Mouse (Mus musculus): ENCODE results near the gene Itgb7. TPM values are rescaled to one million over a fixed set of nuclear protein-coding genes. Genes with fewer than 3 reads are reported as not detected.

The Itgb7 gene
- polyA plus RNA-seq (2015; fragmentation: Illumina TruSeq; extraction: RNeasy Lipid Tissue Mini Kit (QIAGEN cat#74804); ENCODE audit: low read depth, low replicate concordance), result 1.1 TPM

DNA sequence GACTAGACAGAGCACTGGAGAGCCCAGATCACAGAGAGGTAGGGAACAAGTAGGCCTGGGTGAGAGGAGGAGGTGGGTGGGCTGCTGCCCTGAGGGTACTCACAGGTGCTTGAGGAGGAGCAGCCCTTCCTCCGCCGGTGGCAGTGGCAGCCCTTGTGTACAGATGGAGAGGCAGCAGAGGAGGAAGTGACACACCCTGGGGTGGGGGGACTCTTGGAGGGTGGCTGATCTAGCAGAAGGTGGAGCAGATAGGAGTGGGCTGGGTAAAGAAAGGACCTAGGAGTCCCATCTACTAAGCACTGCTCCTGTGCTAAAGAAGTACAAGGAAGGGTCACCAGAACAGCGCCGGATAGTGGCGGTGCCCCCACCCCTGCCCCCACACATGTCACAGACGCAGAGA, at the start of gene Itgb7:
Gene Itgb7 (minus strand): TSS at position 197 of the 400 bp plus-strand sequence.

DNA sequence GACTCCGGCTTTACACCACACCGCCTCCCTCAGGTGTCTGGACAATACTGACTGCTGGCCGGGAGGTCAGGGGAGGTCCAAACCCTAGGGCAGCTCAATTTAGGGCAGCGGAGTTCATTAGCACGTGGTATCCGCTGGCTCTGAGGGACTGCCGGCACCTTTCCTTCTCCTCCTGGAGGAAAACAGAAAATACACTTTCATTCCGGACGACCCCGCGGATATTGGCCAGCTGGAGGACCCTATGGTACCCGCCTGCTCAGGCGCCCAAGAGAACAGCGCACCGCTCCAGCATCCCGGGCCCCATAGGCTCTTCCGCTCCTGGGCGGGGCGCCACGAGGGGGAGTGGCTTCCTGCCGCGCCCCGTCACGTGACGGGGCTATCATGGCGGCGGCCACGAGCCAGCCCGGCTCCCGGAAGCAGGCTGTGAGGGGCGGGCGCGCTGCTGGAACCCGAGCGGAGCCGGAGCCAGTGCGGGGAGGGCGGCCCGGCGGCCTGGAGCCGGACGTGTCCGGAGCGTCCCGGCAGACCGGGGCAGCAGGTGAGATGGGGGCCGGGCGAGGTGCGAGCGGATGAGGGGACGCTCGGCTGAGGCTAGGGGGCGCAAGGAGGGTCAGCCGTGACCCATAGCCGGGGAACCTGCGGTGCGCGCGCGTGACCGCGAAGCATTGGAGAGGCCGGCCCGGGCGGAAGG, 47.5 kb upstream of the Itgb7 start, which contains the start of gene Mfsd5:
Gene Mfsd5 (plus strand): TSS at position 363 of the 691 bp plus-strand sequence.

DNA sequence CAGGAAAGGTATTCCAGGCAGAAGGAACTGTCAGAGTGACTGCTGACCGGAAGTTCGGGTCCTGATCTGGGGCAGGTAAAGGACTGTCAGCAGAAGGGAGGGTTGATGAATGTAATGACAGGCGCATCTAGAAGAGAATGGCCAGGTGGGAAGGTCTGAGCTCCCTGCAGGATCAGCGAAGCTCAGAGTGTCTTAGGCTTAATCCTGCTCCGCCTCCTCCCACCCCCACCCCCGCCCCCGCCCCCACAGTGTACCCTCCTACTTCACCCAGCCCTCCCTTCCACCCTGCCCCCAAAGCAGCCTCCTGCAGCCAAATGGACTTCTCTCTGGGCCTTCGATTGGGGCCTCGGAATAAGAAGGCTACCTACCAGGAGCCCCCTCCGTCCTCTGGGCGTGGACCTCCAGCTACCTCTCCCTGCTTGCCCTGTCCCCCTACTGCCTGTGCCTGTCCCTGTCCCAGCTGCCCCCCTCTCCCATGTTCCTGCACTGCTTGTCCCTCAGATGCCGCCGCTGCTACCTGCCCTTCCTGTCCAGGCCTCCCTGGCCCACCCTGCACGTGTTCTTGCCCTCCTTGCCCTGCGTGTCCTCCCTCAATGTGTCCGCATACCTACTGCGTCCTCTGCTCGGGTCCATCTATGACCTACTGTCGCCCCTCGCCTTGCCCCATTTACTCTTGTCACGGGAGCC, 38.7 kb upstream of the Itgb7 start, which contains the start of gene Gm9918:
Gene Gm9918 (plus strand): TSS at position 290 of the 687 bp plus-strand sequence.

DNA sequence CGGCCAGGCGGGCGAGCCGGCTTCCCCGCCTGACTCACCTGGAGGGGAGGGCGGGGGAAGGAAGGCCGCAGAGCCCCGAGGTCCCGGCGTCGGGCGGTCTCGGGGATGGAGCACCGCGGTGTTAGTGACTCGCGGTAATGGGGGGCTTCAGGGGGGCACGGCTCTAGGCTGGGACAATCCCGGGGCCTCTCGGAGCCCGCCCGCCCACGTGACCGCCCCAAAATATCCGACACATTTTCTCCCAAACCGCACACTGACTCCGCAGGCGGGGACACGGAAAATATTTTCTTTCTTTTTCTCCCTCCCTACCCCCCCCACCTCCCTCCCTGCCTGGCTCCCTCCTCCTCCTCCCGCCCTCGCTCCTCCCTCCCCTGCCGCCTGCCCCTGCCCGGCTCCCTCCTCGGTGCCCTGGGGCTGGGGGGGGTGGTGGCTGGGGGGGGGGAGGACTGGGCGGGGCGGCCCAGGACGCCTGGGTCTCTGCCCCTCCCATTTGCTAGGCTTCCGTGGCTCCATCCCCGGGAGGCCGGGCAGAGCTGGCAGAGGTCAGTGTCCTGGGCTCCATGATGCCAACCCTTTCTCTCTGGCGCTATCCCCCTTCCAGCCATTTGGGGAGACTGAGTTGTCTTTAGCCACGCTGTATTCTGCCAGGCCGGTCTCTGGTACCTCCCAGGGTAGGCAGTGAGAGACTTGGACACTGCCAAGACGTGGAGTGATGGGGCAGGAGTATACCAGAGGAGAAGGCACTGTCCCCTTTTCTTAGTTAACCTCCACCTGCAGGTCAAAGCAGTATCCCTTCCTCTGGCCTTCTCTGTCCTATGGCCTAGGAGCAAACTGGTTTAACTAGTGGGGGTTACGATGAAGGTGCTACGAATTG, 25.7 kb upstream of the Itgb7 start, which contains the start of gene Rarg:
Gene Rarg (minus strand): TSS at position 316 of the 874 bp plus-strand sequence.

DNA sequence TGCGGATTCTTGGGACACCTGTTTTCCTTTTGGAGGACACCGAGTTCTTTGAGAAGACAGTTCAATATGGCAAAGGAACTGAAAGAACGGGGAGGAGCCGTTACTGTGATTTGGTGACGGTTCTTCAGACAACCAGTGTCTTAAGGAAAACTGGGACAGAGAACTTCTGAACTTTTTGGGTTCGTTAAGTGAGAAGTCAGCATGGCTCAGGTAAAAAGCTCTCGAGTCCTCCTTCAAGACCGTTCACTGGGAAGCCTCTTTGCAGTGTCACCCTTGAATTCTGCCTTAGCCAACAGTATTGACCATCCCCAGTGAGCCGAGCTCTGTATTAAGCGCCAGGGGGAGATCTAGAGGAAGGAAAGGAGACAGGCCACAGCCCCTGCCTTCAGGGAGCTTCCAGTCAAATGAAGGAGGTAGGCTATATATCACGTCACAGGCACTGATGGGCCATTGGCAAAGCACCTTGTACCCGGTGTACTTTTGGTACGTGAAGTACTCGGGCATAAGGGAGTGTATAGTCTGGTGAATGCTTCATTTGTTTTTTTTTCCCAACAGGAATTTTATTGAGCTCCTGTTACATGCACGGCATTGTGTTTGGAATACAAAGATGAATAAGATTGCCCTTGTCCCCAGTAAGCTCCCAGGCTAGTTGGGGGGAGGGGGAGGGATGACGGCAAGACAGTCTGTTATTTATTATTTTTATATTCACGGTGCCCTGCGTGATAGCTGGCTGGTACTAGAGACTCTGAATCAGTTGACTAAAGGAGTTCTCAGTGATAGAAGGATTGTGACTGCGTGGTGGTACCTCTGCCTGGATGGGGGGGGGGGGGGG, 26.9 kb downstream of the Itgb7 start, which contains the start of gene Csad:
Gene Csad (minus strand): TSS at position 51 of the 832 bp plus-strand sequence.

DNA sequence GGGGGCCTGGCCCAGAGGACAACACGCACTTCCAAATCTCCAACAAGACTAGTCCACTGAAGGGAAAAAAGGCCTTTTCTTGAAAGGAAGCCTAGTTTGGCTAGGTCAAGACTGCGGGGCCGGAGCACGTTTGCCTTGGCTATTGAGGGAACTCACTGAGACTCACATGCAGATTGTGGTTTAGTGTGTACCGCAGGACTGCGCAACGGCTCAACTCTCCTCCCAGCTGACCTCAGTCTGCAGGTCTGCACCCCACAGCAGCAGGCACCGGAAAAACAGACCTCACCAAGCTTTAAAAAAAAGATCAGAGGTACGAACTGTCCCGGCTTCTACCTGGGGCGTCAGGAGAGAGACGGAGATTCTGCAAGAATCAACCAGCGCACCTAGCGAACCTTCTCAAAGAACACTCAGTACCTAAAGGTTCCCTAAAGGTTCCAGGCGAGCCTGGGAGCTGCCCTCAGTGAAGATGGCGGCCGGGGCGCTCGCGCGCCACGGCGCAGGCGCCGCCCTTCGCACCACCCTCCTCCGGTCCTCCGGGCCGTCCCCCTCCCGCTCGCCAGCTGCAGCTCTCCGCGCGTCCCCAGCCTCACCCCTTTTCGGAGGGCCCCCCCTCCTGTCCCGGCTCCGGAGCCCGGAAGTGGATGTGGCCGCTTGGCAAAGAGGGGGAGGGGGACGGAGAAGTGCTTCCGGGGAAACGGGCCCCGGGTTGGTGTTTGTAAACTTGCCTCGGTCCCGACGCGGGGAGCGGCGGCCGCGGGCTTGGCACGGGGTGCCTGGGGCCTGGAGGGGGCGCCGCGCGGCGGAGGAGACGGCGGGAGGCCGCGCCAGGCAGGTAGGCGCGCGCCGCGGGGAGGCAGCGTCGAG, 28.5 kb downstream of the Itgb7 start, which contains the start of gene Zfp740:
Gene Zfp740 (plus strand): TSS at position 279 of the 864 bp plus-strand sequence.

Other genes with a start within 250 kb of the Itgb7 start
- 0.91 TPM for gene Krt8, start 227.5 kb downstream of the Itgb7 start, polyA plus RNA-seq (2015; fragmentation: Illumina TruSeq; extraction: RNeasy Lipid Tissue Mini Kit (QIAGEN cat#74804); ENCODE audit: low read depth, low replicate concordance)
- gene Krt18, start 203.8 kb downstream of the Itgb7 start, polyA plus RNA-seq (2015; fragmentation: Illumina TruSeq; extraction: RNeasy Lipid Tissue Mini Kit (QIAGEN cat#74804); ENCODE audit: low read depth, low replicate concordance), result 1.9 TPM
- gene Eif4b, start 158.2 kb downstream of the Itgb7 start, polyA plus RNA-seq (2015; fragmentation: Illumina TruSeq; extraction: RNeasy Lipid Tissue Mini Kit (QIAGEN cat#74804); ENCODE audit: low read depth, low replicate concordance), result 110 TPM
- 20.3 TPM for gene Tns2, start 131.5 kb downstream of the Itgb7 start, polyA plus RNA-seq (2015; fragmentation: Illumina TruSeq; extraction: RNeasy Lipid Tissue Mini Kit (QIAGEN cat#74804); ENCODE audit: low read depth, low replicate concordance)
- 141 TPM for gene Spryd3, start 95.7 kb downstream of the Itgb7 start, polyA plus RNA-seq (2015; fragmentation: Illumina TruSeq; extraction: RNeasy Lipid Tissue Mini Kit (QIAGEN cat#74804); ENCODE audit: low read depth, low replicate concordance)
- 61.4 TPM for gene Igfbp6, start 87.6 kb downstream of the Itgb7 start, polyA plus RNA-seq (2015; fragmentation: Illumina TruSeq; extraction: RNeasy Lipid Tissue Mini Kit (QIAGEN cat#74804); ENCODE audit: low read depth, low replicate concordance)
- gene Soat2, start 81.4 kb downstream of the Itgb7 start, polyA plus RNA-seq (2015; fragmentation: Illumina TruSeq; extraction: RNeasy Lipid Tissue Mini Kit (QIAGEN cat#74804); ENCODE audit: low read depth, low replicate concordance), result 0.19 TPM
- 47.4 TPM for gene Zfp740, start 28.7 kb downstream of the Itgb7 start, polyA plus RNA-seq (2015; fragmentation: Illumina TruSeq; extraction: RNeasy Lipid Tissue Mini Kit (QIAGEN cat#74804); ENCODE audit: low read depth, low replicate concordance)
- gene Csad, start 27.2 kb downstream of the Itgb7 start, polyA plus RNA-seq (2015; fragmentation: Illumina TruSeq; extraction: RNeasy Lipid Tissue Mini Kit (QIAGEN cat#74804); ENCODE audit: low read depth, low replicate concordance), result 22.9 TPM
- gene Rarg, start 25.6 kb upstream of the Itgb7 start, polyA plus RNA-seq (2015; fragmentation: Illumina TruSeq; extraction: RNeasy Lipid Tissue Mini Kit (QIAGEN cat#74804); ENCODE audit: low read depth, low replicate concordance), result 7.9 TPM
- not detected for gene Gm9918, start 38.6 kb upstream of the Itgb7 start, polyA plus RNA-seq (2015; fragmentation: Illumina TruSeq; extraction: RNeasy Lipid Tissue Mini Kit (QIAGEN cat#74804); ENCODE audit: low read depth, low replicate concordance)
- 38.4 TPM for gene Mfsd5, start 47.5 kb upstream of the Itgb7 start, polyA plus RNA-seq (2015; fragmentation: Illumina TruSeq; extraction: RNeasy Lipid Tissue Mini Kit (QIAGEN cat#74804); ENCODE audit: low read depth, low replicate concordance)
- 0.37 TPM for gene Espl1, start 64.3 kb upstream of the Itgb7 start, polyA plus RNA-seq (2015; fragmentation: Illumina TruSeq; extraction: RNeasy Lipid Tissue Mini Kit (QIAGEN cat#74804); ENCODE audit: low read depth, low replicate concordance)
- 664 TPM for gene Pfdn5, start 94.2 kb upstream of the Itgb7 start, polyA plus RNA-seq (2015; fragmentation: Illumina TruSeq; extraction: RNeasy Lipid Tissue Mini Kit (QIAGEN cat#74804); ENCODE audit: low read depth, low replicate concordance)
- gene Myg1, start 99.8 kb upstream of the Itgb7 start, polyA plus RNA-seq (2015; fragmentation: Illumina TruSeq; extraction: RNeasy Lipid Tissue Mini Kit (QIAGEN cat#74804); ENCODE audit: low read depth, low replicate concordance), result 74.3 TPM
- 19.5 TPM for gene Aaas, start 118.8 kb upstream of the Itgb7 start, polyA plus RNA-seq (2015; fragmentation: Illumina TruSeq; extraction: RNeasy Lipid Tissue Mini Kit (QIAGEN cat#74804); ENCODE audit: low read depth, low replicate concordance)
- gene Sp7, start 135.2 kb upstream of the Itgb7 start, polyA plus RNA-seq (2015; fragmentation: Illumina TruSeq; extraction: RNeasy Lipid Tissue Mini Kit (QIAGEN cat#74804); ENCODE audit: low read depth, low replicate concordance), result 1.3 TPM
- gene Sp1, start 174.2 kb upstream of the Itgb7 start, polyA plus RNA-seq (2015; fragmentation: Illumina TruSeq; extraction: RNeasy Lipid Tissue Mini Kit (QIAGEN cat#74804); ENCODE audit: low read depth, low replicate concordance), result 10.4 TPM
- 0.61 TPM for gene Amhr2, start 213.4 kb upstream of the Itgb7 start, polyA plus RNA-seq (2015; fragmentation: Illumina TruSeq; extraction: RNeasy Lipid Tissue Mini Kit (QIAGEN cat#74804); ENCODE audit: low read depth, low replicate concordance)
- gene Prr13, start 227.1 kb upstream of the Itgb7 start, polyA plus RNA-seq (2015; fragmentation: Illumina TruSeq; extraction: RNeasy Lipid Tissue Mini Kit (QIAGEN cat#74804); ENCODE audit: low read depth, low replicate concordance), result 73.3 TPM
- 487 TPM for gene Pcbp2, start 238.6 kb upstream of the Itgb7 start, polyA plus RNA-seq (2015; fragmentation: Illumina TruSeq; extraction: RNeasy Lipid Tissue Mini Kit (QIAGEN cat#74804); ENCODE audit: low read depth, low replicate concordance)